Mouse (Mus musculus): ENCODE measurements around the gene Ctbp1.

Gene Ctbp1

DNA sequence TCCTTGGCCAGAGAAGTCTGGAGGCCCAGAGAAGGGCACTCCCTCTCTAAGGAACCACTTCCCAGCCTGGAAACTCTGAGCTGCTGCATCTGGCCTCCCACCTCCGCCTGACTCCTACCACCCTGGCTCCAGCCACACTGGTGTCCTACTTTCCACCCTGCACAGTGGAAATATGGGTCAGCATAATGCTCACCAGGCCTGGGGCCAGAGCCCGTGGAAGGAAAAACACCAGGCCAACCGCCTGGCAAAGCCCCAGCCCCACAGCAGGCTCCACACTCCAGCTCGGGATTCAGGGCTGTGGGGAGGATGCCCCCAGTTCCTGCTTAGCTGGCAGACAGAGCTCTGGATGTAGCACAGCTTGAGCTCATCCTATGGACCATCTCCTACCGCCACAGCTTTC lies 46.4 kb downstream of the Ctbp1 start:
- TF ChIP-seq GATA4 (IDR thresholded peaks at IDR 0.05; ENCODE audit: insufficient replicate concordance, low read length), result no peak

DNA sequence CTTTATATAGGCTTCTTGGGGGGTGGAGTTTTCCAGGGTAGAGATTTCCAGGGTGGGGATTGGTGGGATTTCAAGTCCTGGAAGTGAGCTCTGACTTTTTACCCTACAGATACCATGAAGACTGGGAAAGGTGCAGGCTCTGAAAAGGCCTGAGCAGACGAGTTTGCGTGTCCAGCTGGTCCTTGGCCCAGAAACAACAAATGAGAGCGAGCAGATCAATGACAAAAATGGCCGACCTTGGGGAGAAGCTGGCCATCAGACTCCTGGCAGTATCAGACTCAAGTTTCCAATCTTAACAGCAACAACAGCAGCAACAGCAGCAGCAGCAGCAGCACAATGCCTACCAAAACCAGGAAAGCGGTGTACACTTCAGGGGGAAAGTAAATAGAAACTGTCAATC lies 49.1 kb downstream of the Ctbp1 start:
- no peak for TF ChIP-seq GATA4 (IDR thresholded peaks at IDR 0.05; ENCODE audit: insufficient replicate concordance, low read length)

DNA sequence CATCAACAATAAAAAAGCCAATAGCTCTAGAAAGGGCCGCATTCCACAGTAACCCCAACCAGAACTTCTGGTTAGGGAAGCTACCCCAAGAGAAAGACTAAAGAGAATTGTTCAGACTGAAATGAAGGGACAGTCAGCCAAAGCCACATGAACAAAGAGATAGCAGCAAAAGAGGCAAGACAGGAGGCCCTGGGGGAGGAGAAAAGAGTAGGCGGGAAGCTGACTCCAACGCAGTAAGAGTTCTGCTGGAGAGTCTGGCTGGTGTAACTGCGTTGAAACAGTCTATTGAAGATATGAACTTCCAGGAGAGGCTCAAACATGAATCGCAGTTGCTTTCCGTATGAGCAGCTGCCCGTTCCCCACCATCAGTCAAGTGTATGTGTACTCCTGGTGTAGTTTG lies 50.3 kb downstream of the Ctbp1 start:
- no peak for TF ChIP-seq GATA4 (IDR thresholded peaks at IDR 0.05; ENCODE audit: insufficient replicate concordance, low read length)

DNA sequence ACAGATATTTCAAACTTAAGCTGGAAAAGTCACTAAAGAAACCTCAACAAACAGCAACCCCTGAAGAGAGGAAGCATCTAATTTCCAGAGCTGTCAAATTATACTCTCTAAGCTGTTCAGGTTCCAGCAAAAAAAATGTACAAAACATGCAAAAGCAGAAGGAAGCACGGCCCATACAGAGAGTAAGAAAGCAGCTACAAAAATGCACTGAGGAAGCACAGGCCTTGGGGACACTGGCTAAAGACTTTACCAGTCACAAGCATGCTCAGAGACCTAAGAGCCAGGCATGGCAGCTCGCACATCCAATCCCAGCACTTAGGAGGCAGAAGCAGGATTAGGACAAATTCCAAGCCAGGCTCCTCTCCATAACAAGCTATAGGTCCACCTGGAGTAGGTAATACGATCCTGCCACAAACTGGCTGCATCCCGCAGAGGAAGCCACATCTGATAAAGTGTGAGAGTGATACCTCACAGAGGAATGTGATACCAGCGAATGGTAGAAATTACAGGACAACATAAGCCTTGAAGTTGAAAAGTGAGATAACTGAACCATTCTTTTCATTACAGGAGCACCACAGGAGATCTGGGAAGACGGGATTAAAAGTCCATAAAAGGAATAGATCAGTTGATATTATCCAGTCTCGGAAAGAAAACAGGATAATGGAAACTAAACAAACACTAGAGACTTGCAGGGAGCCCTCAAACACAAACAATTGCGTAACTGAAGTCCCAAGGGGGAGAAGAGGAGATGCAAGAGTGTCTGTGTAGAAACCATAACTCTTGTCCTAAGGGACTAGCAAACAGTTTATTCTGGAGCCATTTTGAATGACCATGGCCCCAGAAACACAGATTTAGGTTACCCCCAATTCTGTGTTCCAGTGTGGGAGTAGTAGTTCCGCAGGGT lies 51.7 kb downstream of the Ctbp1 start:
- no peak for TF ChIP-seq GATA4 (IDR thresholded peaks at IDR 0.05; ENCODE audit: insufficient replicate concordance, low read length)

- no peak for TF ChIP-seq GATA4 (IDR thresholded peaks at IDR 0.05; ENCODE audit: insufficient replicate concordance, low read length)
Measured at GRCm38 (mm10) chr5:33222389-33222788, 52.4 kb downstream of the Ctbp1 start.

GRCm38 (mm10) chr5:33220350-33221044 lies 54.3 kb downstream of the Ctbp1 start:
- no peak for TF ChIP-seq GATA4 (IDR thresholded peaks at IDR 0.05; ENCODE audit: insufficient replicate concordance, low read length)

GRCm38 (mm10) chr5:33219831-33220230 lies 55.0 kb downstream of the Ctbp1 start:
- no peak for TF ChIP-seq GATA4 (IDR thresholded peaks at IDR 0.05; ENCODE audit: insufficient replicate concordance, low read length)

DNA sequence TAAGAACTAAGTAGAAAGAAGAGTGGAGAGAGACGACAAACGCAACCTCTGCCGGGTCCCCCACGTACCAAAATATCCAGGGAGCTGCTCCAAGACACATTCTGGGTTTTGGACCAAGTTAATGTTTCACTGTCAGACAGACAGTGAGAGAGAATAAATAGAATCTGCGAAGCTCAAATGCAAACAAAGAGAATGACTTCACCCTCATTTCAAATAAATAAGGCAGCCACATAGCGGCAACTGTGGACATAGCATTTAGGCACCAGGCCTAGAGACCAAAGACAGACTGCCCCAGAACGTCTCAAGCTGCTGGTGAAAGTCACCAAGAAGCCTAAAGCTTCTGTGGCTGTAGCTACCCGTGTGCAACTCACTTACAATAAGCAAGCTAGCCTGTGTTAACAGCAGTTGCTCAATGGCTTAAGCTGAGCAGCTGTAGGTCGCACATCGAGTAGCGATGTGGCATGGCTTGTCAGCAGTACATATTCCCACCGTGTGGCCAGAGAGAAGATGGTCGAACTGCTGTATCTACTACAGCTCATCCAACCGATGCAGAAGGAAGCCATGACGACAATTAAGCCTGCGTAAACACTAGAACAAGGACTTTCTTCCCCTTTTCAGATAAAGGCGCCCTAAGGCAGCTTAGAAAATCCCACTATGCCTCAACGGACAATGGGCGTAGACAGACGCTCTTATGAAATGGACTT lies 55.9 kb downstream of the Ctbp1 start:
- no peak for TF ChIP-seq GATA4 (IDR thresholded peaks at IDR 0.05; ENCODE audit: insufficient replicate concordance, low read length)

DNA sequence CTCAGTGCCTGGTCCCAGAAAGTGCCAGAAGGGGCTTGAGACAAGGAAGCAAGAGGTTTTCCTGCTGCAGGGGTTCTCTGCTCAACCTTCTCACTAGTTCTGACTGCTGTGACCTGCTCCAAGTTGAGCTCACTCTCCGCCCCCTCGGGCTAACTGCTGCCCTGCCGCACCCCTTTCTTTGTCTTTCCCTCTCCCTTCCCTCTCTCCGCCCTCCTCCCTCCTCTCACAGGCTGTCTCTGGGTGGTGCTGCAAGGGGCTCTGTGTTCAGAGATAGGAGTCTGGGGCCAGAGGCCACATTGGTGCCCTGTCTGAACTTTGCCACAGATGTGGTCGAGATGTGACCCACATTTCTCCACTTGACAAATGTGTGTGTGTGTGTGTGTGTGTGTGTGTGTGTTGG lies 56.7 kb downstream of the Ctbp1 start, which contains the start of gene Spon2:
Gene Spon2 (minus strand): TSS at position 375 of the 400 bp plus-strand sequence.
- TF ChIP-seq GATA4 (IDR thresholded peaks at IDR 0.05; ENCODE audit: insufficient replicate concordance, low read length), result no peak

DNA sequence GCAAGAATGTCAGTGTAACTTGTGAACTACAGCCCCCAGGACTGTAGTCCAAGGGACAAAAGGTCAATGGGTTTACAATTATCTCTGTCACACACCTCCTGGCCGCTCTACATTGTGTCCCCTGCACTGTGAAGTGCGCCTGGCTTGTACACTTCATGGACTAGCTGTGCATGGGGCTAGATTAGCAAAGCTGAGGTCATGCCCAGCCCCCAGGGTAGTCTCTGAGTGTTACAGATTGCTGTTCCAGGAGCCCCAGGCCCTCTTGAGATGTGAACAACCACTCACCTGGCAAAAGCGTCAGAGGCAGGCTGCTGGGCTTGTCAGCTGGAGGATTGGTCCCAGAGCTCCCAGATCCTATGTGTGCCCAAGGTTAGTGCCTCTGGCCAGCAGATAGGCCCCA lies 57.1 kb downstream of the Ctbp1 start:
- no peak for TF ChIP-seq GATA4 (IDR thresholded peaks at IDR 0.05; ENCODE audit: insufficient replicate concordance, low read length)

GRCm38 (mm10) chr5:33214723-33215122 lies 60.1 kb downstream of the Ctbp1 start:
- no peak for TF ChIP-seq GATA4 (IDR thresholded peaks at IDR 0.05; ENCODE audit: insufficient replicate concordance, low read length)

GRCm38 (mm10) chr5:33211254-33211653 lies 63.5 kb downstream of the Ctbp1 start:
- no peak for TF ChIP-seq GATA4 (IDR thresholded peaks at IDR 0.05; ENCODE audit: insufficient replicate concordance, low read length)

- no peak for TF ChIP-seq GATA4 (IDR thresholded peaks at IDR 0.05; ENCODE audit: insufficient replicate concordance, low read length)
Measured at GRCm38 (mm10) chr5:33210515-33210914, 64.3 kb downstream of the Ctbp1 start.

DNA sequence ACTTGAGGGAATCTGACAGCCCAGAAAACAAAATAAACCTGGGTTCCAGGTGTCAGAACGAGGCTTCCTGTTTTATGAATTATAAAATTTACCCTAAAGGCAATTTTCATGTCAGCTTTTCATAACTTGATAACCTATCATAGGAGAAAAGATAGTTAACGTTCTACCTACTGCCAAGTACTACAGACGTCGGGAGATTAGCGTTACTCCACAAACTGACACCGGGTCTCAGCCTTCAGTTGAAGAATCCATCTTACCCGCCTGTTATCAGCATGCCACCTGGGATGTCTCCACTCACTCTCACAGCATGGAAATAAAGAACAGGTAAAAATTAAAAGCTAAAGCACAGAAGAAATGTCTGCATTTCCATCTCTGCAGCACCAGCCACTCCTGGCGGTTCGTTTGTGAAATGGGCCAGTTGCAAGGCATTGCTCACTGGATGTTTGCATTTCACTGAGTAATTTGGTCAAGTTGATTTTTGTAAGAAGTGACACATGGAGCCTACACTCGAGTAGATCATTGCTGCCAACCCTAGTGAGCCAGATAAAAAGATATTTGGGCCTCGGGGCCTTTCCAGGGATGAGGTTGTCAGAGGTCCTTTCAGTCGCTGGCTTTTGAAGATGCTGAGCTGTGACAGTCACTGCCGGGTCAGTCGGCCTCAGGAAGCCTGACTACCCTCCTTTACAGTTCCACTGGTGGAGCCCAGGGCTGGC lies 66.1 kb downstream of the Ctbp1 start:
- TF ChIP-seq GATA4 (IDR thresholded peaks at IDR 0.05; ENCODE audit: insufficient replicate concordance, low read length), result no peak

DNA sequence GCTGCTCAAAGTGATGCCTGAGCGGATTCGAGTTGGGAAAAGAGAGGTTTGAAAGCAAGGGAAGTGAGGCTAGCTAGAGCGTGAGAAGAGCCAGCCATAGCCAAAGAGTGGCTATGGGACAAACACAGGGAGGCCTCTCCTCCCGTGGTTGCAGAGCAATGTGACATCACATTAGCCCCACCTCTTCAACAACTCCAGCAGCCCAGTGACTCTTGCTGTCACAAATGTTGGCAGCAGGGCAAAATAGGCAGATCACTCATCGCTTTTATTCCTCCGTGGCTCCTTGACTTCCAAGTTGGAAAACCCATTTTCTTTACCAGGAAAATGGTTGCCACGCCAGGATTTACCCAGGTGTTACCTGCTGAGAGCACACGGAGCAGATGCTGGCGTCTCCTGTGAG lies 67.7 kb downstream of the Ctbp1 start:
- no peak for TF ChIP-seq GATA4 (IDR thresholded peaks at IDR 0.05; ENCODE audit: insufficient replicate concordance, low read length)

Data from liver, adult (tissue).